Mouse (Mus musculus): ENCODE results near the gene Podxl2. TPM values are rescaled to one million over a fixed set of nuclear protein-coding genes. Genes with fewer than 3 reads are reported as not detected.
A peak's percentile ranks its signal among the peaks of the same experiment; 100 is the strongest.

Podxl2 gene
- polyA plus RNA-seq, 2 experiments from 2014 or later, result 0.32 TPM; not detected in 1

DNA sequence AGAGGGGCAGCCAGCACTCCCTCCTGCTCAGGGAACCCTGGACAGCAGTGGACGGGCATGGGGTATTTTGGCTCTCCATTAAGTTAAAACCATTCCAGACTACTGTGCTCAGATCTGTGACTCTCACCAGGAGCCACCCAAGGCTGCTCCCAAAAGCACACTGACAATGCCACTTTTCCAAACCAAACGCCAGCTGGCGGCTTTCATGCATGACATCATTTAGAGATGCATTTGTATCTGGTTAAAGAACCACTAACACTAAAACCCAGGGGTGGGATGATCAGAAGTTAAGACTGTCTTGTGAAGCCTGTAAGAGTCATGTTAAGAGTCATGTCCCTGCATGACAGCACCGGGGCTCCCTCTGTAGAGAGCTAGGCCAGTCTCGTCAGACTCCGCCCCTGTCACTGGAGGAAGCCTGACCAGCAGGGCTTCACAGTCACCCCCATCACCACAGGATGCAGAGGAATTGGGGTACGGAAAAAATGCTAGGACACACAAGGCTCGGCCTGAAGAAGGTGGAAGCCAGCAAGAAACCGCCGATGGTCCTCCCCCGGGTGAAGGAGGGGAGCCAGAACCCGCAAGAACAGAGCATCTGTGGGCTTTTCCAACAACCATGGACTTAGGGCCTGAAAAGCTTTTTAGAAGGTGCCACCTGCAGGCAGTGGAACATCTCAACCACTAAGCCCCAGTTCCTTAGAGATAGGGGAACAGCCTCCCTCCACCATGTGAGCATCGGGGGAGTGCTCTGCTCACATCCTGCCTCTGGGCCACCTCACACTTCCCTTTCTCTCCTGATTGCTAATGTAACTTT, 47.2 kb downstream of the Podxl2 start:
- ATAC-seq, result no peak

DNA sequence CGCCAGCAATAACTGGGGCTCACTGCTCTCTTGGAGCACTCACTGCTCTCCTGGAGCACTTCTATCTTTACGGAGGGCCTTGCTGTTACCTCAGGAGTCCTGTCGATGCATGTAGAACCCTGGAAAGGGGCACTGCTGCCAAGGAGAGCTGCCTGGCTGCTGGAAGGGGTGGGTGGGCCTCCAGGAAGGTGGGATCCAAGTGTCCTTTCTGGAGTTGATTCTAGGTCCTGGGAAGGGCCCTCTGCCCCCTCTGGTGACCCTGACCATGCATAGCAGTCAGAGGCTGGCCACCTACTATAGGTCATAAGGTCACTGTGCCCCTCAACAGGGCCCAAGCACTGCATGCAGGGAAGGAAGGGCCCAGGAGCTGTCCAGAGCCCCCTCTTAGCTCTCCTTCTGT, 47.9 kb downstream of the Podxl2 start:
- ATAC-seq, result no peak

GRCm38 (mm10) chr6:88826545-88826944, 48.3 kb downstream of the Podxl2 start:
- no peak for ATAC-seq

- ATAC-seq, result no peak
Measured at GRCm38 (mm10) chr6:88826088-88826487, 48.8 kb downstream of the Podxl2 start.

GRCm38 (mm10) chr6:88824183-88824582, 50.7 kb downstream of the Podxl2 start:
- no peak for ATAC-seq

- no peak for ATAC-seq
Measured at GRCm38 (mm10) chr6:88821901-88822300, 52.9 kb downstream of the Podxl2 start.

DNA sequence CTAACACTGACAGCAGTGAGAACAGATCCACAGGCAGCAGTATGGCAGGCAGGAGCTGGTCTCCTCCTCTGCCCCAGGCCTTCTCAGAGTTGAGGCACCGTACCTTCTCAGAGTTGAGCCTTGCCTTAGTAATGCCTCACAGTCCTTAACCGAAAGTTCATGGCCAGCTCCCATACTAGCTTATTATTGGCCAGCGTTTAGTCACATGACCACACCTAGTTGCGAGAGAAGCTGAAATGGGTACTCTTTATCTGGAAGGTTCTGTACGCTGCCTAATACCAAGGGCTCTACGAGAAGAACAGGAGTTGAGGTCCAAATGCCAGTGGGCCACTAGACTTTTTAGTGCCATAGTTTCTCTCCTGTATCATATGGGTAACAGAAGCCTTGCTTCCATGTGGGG, 53.5 kb downstream of the Podxl2 start:
- ATAC-seq, result no peak

DNA sequence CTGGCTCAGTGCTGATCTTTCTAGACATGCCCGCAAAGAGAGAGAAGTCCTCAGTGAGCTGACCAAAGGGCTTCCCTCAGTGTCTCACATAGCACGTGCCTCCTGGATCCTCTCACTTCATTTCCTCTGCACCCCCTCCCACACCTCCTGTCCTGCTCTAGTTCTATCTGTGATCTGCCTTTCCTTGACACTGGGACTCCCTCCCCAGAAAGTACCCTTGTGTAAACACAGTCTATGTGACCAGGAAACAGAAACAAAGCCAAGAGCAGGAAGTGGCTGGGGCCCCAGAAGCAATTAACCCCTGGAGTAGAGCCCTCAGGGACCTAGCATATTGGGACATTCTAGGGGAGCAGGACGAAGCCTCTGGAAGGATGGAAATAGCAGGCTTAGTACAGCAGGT, 54.0 kb downstream of the Podxl2 start:
- ATAC-seq, result no peak

DNA sequence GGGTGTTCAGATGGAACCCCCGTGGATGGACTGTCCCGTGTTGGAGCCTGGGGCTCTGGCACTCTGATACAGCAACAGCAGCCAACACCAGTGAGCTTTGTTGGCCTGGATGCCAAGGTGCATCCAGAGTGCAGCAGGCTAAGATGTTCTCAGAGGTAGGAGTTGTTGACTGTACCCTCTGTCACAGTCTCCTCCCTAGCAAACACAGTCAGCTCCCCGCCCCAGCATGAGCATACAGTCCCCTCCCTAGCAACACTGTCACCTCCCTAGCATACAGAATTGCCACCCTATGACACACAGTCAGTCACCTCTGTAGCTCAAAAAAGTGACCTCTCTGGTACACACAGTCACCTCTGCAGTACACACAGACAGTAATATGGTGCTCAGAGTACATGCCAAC, 57.9 kb downstream of the Podxl2 start:
- ATAC-seq, result no peak

GRCm38 (mm10) chr6:88815489-88815888, 59.4 kb downstream of the Podxl2 start:
- no peak for ATAC-seq

- ATAC-seq, result no peak
Measured at GRCm38 (mm10) chr6:88815036-88815435, 59.8 kb downstream of the Podxl2 start.

DNA sequence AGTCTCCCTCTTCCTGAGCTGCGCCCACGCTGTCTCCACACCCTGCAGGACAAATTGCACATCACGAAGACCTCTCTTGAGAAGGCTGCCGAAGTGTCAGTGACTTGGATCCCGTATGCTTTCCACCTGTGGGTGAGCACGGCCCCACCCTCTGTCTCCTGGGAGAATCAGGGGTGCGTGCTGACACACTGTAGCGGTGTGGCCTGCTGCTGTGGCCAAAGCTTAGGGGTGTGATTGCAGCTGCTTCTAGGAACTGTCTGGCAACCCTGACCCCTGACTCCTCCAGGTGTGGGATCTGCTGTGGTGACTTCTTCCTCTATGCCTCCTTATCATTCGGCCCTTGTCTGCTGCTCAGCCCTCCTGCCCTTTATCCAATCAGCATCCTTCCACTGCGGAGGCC, 61.0 kb downstream of the Podxl2 start:
- ATAC-seq, result no peak

- ATAC-seq, result peak; percentile 73
Measured at GRCm38 (mm10) chr6:88812886-88813285, 62.0 kb downstream of the Podxl2 start.

DNA sequence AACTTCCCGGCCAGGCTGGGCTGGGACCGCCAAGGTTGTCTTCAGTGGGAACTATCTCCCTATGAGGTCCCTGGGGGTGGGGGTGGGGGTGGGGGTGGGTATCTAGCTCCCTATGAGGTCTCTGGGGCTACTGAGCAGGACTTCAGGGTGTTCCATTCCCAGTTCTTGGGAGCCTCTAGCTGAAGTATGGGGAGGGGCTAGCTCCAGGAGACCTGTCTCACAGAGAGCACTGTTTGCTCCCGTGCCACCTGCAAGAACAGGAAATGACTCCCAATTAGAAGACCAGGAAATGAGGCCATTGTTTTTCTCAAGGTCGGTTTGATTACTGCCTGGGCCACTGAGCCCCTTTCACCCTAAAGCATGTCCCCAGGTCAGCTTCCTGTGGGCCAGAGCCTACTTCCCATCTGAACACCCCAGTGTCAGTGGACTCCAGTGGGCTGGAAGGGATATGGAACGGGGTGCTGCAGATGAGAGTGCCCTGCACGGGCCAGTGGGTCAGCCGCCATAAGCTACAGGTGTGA, 62.9 kb downstream of the Podxl2 start:
- ATAC-seq, result no peak

DNA sequence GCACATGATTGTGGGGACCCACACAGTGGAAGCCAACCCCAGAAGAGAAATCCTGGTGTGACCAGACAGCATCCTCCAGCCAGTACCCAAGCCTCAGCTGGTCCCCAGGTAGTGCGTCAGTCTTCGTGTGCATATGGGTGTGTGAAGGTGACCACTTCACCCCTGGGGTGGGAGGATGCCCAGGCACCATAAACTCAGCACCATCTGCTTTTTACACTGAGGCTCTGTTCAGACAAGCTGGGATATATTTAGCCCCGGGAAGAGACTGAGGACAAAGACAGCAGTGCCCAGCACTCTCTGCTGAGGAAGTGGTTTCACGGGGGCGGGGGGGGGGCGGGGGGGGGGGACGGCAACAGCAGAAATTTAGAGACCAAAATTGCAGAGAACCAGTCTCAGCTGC, 63.4 kb downstream of the Podxl2 start:
- ATAC-seq, result no peak

GRCm38 (mm10) chr6:88810291-88810690, 64.6 kb downstream of the Podxl2 start:
- ATAC-seq, result no peak

DNA sequence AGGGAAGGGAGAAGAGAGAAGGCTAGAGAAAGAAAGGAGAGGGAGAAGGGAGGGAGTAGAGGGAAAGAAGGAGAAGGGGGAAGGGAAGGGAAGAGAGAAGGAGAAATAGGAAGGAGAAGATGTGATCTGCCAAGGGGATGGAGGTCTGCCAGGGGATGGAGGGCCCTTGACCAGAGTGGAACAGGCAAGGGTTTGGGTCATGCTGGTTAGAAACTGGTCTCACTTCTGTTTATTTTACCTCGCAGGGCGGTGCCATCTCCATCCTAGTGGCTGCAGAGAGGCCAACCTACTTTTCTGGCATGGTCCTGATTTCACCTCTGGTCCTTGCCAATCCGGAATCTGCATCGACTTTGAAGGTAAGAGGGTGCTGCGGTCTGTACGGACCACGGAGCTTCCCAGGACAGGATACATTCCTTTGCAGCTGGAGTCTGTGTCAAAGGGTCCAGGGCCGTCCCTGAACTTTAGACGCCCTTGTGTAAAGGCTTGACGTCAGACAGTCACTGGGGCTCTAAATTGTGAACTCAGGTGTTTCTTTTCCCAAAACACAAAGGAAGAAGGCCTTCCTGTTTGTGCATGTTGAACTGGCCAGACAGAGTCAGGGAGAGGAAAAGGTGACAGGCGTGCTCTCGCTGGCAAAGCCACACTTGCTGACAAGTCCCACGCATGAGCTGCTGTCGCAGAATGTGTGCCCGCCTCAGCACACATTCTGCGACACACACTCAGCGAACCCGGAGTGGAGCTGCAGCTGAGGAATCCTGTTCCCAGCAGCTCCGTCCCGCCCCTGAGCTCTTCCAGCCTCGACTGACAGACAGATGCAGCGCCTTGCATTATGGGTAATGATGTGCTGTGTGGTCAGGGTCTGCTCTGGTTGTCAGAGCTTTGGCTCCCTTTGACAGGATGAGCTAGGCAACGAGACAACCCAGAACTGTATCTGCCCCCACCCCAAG, 65.5 kb downstream of the Podxl2 start:
- no peak for ATAC-seq

DNA sequence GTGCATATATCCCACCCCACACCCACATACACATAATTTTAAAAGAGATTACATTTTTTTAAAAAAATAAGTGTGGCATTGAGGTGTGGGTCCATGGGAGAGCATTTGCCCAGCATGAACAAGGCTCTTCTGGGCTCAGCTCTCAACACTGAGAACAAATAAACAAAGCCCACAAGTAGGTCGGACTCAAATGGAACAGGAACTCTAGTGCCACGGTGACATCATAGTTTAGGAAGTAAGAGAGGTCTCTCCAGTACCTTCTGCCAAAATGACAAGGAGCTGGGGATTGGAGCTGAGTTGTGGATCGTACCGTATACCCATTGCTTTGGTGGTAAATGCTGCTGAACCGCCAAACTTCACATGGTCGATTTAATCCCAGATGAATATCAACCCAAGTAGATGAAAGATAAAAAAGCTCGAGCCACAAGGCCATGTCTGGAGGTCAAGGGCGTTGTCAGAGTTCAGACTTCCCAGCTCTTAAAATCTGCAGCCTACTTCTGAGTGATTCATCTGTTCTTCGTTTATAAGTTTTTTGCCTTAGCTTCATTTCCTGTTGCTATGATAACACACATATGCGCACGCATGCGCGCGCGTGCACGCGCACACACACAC, 69.8 kb downstream of the Podxl2 start:
- no peak for ATAC-seq

DNA sequence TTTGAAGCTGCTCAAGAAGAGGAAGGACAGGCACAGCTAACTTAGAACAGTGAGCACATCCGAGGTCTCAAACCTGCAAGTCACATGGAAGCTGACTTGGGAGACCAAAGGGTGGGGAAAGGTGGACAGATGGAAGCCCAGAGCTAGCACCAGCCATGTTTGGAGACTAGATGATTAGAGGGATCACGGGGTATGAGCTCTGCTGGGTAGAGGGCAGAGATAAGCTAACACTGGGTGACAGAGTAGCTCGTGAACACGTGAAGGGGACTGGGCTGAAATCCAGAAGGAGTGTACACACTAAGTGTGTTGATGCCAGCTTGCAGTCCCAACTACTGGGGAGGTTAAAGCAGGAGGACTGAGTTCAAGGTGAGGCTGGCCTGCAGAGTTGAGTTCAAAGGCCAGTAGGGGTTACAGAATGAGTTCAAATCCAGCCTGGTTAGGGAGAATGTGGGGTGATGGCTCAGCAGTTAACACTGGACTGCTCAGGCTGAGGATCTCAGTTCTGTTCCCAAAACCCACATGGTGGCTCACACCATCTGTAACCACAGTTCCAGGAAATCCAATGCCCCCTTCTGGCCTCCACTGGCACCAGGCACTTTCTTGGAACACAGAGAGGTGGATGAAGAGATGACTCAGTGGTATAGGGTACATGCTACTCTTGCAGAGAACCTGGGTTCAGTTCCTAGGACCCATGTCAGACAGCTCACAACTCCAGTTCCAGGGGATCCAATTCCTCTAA, 70.7 kb downstream of the Podxl2 start:
- ATAC-seq, result no peak

DNA sequence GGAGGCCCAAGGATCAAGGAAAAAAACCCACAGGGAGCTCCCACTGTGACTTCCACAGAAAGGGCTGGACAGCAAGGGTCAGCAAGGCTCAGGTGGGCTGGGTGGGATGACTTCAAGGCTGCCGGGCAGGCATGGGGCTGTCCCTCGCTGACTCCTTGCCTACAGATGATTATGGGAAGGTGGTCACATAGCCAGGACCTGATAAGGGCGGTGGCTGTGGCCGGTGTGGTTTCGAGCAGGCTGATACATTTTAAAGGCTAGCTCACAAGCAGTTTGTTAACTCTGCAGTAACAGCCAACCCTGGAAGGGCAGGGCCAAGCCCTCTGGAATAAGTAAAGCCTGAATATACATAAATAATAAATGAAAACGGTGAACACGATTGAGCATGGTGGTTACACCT, 71.8 kb downstream of the Podxl2 start:
- ATAC-seq, result no peak

- no peak for ATAC-seq
Measured at GRCm38 (mm10) chr6:88800735-88801134, 74.1 kb downstream of the Podxl2 start.

- ATAC-seq, result no peak
Measured at GRCm38 (mm10) chr6:88800191-88800590, 74.7 kb downstream of the Podxl2 start.

Measured in CD4-positive, CD25-positive, alpha-beta regulatory T cell, adult 4 months (primary cell).